12 mouse cellular contexts compared by ENCODE assay signal in genomic region chr1:178936457-178936856, GRCm38 (mm10).
A peak's percentile ranks its signal among the peaks of the same experiment; 100 is the strongest.
DNase-seq lines count a peak whose midpoint lies in the region; ATAC-seq lines count a peak whose summit lies in the region.
"Had no signal": no experiment of that assay in that cellular context is flagged by ENCODE, and none has a peak within 500 bp of the region (broad histone marks: within the 10 kb centered on the region; RNA-seq: fewer than 3 reads in every experiment).

No protein-coding gene starts in this region.

- no peak overlapping the region for H3K9ac ChIP-seq in heart, embryonic 11.5 days (ENCODE audit: low read depth, low read length)
- H3K9ac ChIP-seq in kidney, embryonic 14.5 days (ENCODE audit: low read depth, low read length) = no peak overlapping the region
- H3K9ac ChIP-seq: liver, embryonic 13.5 days had no signal

- peaks cover 16% of the 10 kb centered on the region for H3K36me3 ChIP-seq in heart, embryonic 11.5 days (ENCODE audit: control insufficient read depth, insufficient read depth, low read length)
- H3K36me3 ChIP-seq in kidney, embryonic 14.5 days (ENCODE audit: control insufficient read depth, insufficient read depth, low read length) = peaks cover 4% of the 10 kb centered on the region; the same call in 1 of the 2 replicates
- H3K36me3 ChIP-seq: liver, embryonic 13.5 days; midbrain, embryonic 10.5 days had no signal

- DNase-seq in heart, postnatal 10 days = peak; percentile 19 to 23
- DNase-seq in 3T3-L1 (ENCODE audit: low read depth, low spot score) (peak; percentile 88), 416B (ENCODE audit: low read depth) (peak; percentile 3)
- no peak for DNase-seq in left cerebral cortex, postnatal 25 days (ENCODE audit: low spot score in 2 of 2)
- DNase-seq: cerebellum, adult 9-11 months; layer of hippocampus, adult 9-11 months; liver, embryonic 13.5 days; thymus, adult 2 months had no signal

- H3K9me3 ChIP-seq in heart, embryonic 11.5 days (replicated peaks; ENCODE audit: control insufficient read depth, low read length) = no peaks in the 10 kb centered on the region
- no peaks in the 10 kb centered on the region for H3K9me3 ChIP-seq in kidney, embryonic 14.5 days (ENCODE audit: control insufficient read depth, low read length)
- H3K9me3 ChIP-seq: liver, embryonic 13.5 days; midbrain, embryonic 10.5 days had no signal

- no peaks in the 10 kb centered on the region for H3K27me3 ChIP-seq in heart, embryonic 11.5 days (ENCODE audit: control insufficient read depth, insufficient read depth, low read length)
- H3K27me3 ChIP-seq in kidney, embryonic 14.5 days (ENCODE audit: control insufficient read depth, insufficient read depth, low read length) = no peaks in the 10 kb centered on the region
- H3K27me3 ChIP-seq: liver, embryonic 13.5 days had no signal

- no peak for ATAC-seq in heart, embryonic 11.5 days (replicated peaks; ENCODE audit: insufficient number of reproducible peaks, low FRiP score, low TSS enrichment)
- peak; percentile 69; the same call in 1 of the 2 replicates for ATAC-seq in kidney, embryonic 14.5 days (ENCODE audit: low FRiP score, low TSS enrichment)
- no peak for ATAC-seq in CD4-positive, CD25-positive, alpha-beta regulatory T cell, adult 4 months

- no peak overlapping the region for H3K27ac ChIP-seq in heart, embryonic 11.5 days (ENCODE audit: low read depth, low read length)
- no peak overlapping the region for H3K27ac ChIP-seq in kidney, embryonic 14.5 days (ENCODE audit: low read depth, low read length)
- H3K27ac ChIP-seq: liver, embryonic 13.5 days; midbrain, embryonic 10.5 days had no signal

- no peaks in the 10 kb centered on the region; the same call in 1 of the 2 replicates for H3K4me1 ChIP-seq in heart, embryonic 11.5 days (ENCODE audit: control insufficient read depth, insufficient read depth, low read length)
- no peaks in the 10 kb centered on the region for H3K4me1 ChIP-seq in kidney, embryonic 14.5 days (ENCODE audit: control insufficient read depth, insufficient read depth, low read length)
- H3K4me1 ChIP-seq: liver, embryonic 13.5 days had no signal

- no peak overlapping the region for H3K4me2 ChIP-seq in heart, embryonic 11.5 days
- H3K4me2 ChIP-seq in kidney, embryonic 14.5 days (replicated peaks; ENCODE audit: low read depth, low read length) = no peak overlapping the region
- H3K4me2 ChIP-seq: liver, embryonic 13.5 days had no signal

- H3K4me3 ChIP-seq in heart, embryonic 11.5 days (ENCODE audit: low read depth, low read length) = no peak overlapping the region
- H3K4me3 ChIP-seq in kidney, embryonic 14.5 days (ENCODE audit: low read length) = no peak overlapping the region
- H3K4me3 ChIP-seq: liver, embryonic 13.5 days; midbrain, embryonic 10.5 days had no signal

- WGBS in heart, embryonic 11.5 days (ENCODE audit: insufficient replicate concordance) = 51% methylated on average over 4 of the region's 4 CpGs
- WGBS in kidney, embryonic 14.5 days = 45% methylated on average over 4 of the region's 4 CpGs

- intact Hi-C loops in heart, postnatal 10 days (cut with DNase I) = no loop called here
- intact Hi-C loops in left cerebral cortex, postnatal 25 days (cut with DNase I) = no loop called here

Comparison
In these comparisons a context has a peak if more than half of its experiments do, and no peak if none do; other contexts are left out.
1. DNase-seq: peak in heart, postnatal 10 days (2 of 2), 3T3-L1 (single experiment) and 416B (single experiment); none in left cerebral cortex, postnatal 25 days (0 of 2).